Mouse (Mus musculus) left cerebral cortex, adult 8-10 months (tissue): ENCODE data around the gene Nrip2. TPM values are rescaled to one million over a fixed set of nuclear protein-coding genes. Genes with fewer than 3 reads are reported as not detected.

Experiments used
- DNase-seq, 2 experiments: peaks; one replicate each; pipeline ENCODE4 v3.0.0; 2022; ENCODE audit warnings: low spot score in 2 of 2
- total RNA-seq, 4 experiments: library from RNA; stranded (reverse); gene quantifications; 2 replicates each; pipeline ENCODE4 v1.2.4; 2022

Nrip2 gene
- total RNA-seq, 4 experiments from 2014 or later: 11.6 to 14.2 (median 11.9) TPM

- DNase-seq: no peak
Measured at GRCm38 (mm10) chr6:128437288-128437687, 38.2 kb downstream of the Nrip2 start.

- no peak for DNase-seq
Measured at GRCm38 (mm10) chr6:128437731-128438316, 38.7 kb downstream of the Nrip2 start.

DNA sequence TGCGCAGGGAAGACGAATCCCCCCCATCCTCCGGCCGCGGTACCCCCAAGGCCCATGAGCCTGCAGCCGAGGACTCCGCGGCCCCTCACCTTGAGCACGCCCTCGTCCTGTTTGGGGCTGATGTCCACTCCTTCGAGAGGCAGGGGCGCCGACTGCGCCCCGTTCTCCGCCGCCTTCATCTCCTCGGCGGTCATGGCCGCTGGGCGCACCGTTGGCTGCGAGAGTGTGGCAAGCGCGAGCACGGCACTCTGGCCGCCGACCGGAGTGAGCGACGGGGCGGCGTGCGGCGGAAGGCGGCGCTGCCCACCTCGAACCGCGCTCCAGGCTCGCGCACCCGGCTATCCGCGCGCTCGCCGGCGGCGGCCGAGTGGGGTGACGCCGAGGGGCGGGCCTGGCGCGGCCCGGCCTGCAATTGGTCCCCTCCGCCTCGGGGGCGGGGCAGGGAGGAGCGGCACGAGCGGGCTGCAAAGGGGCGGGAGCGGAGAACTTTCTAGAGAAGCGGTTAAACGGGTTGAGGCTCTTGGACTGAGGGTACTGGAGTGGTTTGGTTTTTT, 39.3 kb downstream of the Nrip2 start, which contains the start of gene Fkbp4:
Gene Fkbp4, minus strand, starts transcription at position 361 of the 554 bp plus-strand sequence.
- DNase-seq: peak; percentile 73 to 91

DNA sequence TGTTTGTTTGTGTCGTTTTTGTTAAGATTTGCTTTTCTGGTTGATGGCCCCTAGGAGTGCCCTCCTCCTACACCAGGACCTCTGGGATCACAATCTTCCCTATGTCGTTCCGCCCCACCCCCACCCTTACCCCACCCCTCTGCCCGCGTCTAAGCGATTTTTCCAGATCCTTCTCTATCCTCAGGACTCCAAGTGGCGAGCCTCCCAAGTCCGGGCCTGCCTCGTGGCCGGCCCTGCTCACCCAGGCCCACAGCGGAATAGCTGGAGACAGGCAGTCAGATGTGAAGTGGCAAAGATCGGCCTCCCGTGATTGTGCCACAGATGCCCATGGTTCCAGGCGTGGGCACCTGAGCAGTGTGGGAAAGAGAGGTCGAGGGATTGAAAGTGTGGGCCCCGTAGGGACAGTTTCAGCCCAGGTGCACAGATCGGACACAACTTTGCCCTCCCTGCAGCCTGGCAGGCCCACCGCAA, 39.8 kb downstream of the Nrip2 start:
- DNase-seq: no peak

GRCm38 (mm10) chr6:128440238-128440637, 41.1 kb downstream of the Nrip2 start:
- DNase-seq: no peak

- no peak for DNase-seq
Measured at GRCm38 (mm10) chr6:128445761-128446535, 46.9 kb downstream of the Nrip2 start.

DNA sequence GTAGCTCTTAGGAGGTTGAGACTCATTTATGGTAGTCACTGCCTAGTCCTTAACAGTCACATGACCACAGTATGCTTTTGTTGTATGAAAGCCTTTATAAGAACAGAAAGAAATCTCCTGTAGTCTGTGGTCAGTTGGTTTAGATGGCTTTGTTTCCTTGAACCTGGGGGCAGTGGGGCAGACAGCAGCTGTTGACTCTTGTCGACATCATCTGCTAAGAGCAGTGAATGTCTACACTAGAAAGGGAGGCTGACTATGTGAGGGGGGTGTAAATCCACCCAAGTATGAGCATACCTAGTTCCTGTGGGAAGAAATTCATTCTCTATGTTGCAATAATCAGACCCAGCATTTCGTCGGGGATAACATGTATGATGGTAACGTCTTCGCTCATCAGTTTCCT, 48.0 kb downstream of the Nrip2 start:
- no peak for DNase-seq

GRCm38 (mm10) chr6:128455835-128456605, 56.9 kb downstream of the Nrip2 start:
- peak in 1 of 2 experiments; percentile 37 for DNase-seq

DNA sequence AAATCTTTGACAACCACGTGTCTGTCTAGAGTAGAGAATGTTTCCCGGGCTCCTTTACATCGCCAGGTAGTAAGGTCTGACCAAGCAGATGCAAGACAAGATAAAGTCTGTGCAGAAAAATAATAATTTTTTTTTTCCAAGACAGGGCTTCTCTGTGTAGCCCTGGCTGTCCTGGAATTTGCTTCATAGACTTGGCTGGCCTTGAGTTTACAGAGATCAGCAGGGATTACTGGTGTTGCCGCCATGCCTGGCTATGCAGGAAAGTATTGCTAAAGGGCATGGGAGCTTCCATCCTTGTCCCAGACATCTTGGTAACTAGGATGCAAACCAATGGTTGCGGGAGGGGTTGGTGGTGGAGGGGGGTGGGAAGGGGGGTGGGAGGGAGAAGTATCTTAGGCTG, 58.1 kb downstream of the Nrip2 start:
- DNase-seq: no peak

DNA sequence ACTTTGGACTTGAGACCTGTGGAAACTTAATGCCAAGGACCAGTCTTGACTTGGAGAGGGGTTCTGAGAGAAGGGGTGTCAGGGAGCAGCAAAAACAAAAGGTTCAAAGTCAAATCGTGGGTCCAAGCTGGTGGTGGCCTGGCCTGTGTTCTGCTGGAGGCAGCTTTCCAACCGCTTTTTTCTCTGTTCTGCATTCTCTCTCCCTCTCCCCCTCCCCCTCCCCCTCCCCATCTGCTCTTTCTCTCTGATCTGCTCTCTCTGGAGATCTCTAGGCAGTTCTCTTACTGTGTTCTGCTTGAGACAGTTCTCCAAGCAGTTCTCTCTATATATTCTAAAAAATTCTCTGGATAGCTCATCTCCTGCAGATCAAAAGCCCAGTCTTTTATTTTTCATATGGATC, 61.2 kb downstream of the Nrip2 start:
- DNase-seq: no peak

DNA sequence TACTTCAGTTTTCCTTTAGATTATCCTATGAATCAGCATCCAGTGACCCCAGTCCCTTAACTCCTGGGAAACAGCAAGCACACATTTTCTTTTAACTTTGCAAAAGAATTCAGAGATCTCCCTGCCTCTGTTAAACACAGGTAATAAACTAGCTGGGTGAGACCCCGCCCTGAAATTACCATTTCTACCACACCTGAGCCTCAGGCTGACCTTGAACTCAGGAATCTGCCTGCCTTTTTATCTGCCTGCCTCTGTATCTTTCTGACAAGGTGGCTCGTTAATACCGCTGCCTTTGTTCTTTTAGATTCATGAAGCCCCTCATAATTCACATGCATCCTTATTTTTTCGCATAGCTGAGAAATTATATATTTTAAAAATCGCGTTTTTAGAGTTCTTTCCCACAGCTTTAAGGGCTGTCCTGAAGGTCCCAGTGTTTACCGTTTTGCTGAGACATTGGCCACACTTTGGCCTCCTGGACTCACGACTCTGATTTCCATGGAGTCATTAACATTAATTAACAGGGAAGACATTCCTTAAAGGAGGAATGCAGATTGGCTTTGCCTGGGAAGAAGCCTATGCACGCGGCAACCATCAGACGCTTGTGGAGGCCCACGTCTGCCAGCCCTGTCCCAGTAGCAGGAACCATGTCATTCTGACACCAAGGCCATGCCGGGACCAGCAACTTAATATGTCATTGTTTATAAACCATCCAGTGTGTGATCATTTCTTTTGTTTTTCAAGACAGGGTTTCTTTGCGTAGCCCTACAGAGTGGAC, 61.8 kb downstream of the Nrip2 start:
- no peak for DNase-seq

DNA sequence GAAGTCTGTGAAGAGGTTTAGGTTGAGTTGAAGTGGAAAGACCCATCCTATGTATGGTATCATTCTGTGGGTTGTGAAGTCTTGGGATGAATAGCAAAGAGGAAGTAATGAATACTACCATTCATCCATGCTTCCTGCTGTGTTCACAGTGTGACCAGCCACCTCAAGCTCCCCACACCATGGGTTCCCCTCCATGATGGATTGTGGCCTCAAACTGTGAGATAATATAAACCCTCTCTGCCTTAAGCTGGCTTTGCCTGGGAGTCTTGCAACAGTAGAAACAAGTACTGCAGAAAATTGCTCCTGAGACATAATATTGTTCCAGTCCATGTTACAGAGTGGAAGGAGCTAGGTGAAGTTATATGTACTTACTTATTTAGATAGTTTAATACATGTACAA, 62.5 kb downstream of the Nrip2 start:
- no peak for DNase-seq

GRCm38 (mm10) chr6:128464996-128465395, 65.9 kb downstream of the Nrip2 start:
- DNase-seq: no peak

Other genes with a start within 250 kb of the Nrip2 start
- 1 to 10 TPM in 2 of 4 experiments, under 1 TPM in 2; 0.57 to 1.7 (median 0.92) TPM for gene Tead4, start 98.5 kb upstream of the Nrip2 start, total RNA-seq
- 10 to 100 TPM; 16.6 to 22.1 (median 20.2) TPM for gene Tulp3, start 43.4 kb upstream of the Nrip2 start, total RNA-seq
- 10 to 100 TPM; 17.3 to 20.1 (median 18.8) TPM for gene Rhno1, start 36.4 kb upstream of the Nrip2 start, total RNA-seq
- gene Foxm1, start 36.3 kb upstream of the Nrip2 start, total RNA-seq: 1 to 10 TPM in 3 of 4 experiments, under 1 TPM in 1; 0.81 to 1.8 (median 1.7) TPM
- 1 to 10 TPM; 1.6 to 2.3 (median 1.9) TPM for gene Tex52, start 23.8 kb upstream of the Nrip2 start, total RNA-seq
- not detected for gene Gm44596, start 23.8 kb upstream of the Nrip2 start, total RNA-seq
- gene Itfg2, start 25.6 kb downstream of the Nrip2 start, total RNA-seq: 10 to 100 TPM; 25.7 to 34.9 (median 29.0) TPM
- 100 to 1,000 TPM; 107 to 120 (median 113) TPM for gene Fkbp4, start 39.4 kb downstream of the Nrip2 start, total RNA-seq
- gene Pzp, start 127.4 kb downstream of the Nrip2 start, total RNA-seq: not detected
- 10 to 100 TPM in 2 of 4 experiments, 1 to 10 TPM in 2; 6.2 to 13.6 (median 9.9) TPM for gene A2ml1, start 182.3 kb downstream of the Nrip2 start, total RNA-seq
- gene Klrb1a, start 224.2 kb downstream of the Nrip2 start, total RNA-seq: not detected